Mouse (Mus musculus) C2C12 (cell line): ENCODE measurements around the gene Znrf3.

ENCODE experiments used
- CEBPB ChIP-seq: IDR thresholded peaks from one replicate; pipeline ENCODE4 v1.6.1; 2011; ENCODE audit warnings: low read depth, mild to moderate bottlenecking, control low read depth, moderate library complexity
- CTCF ChIP-seq: IDR thresholded peaks from one replicate; pipeline ENCODE4 v1.5.1; 2011; ENCODE audit not compliant: control insufficient read depth, insufficient read depth, insufficient read length
- MYOD1 ChIP-seq: IDR thresholded peaks from one replicate; pipeline ENCODE4 v1.6.1; 2011; ENCODE audit warnings: low read depth; ENCODE audit not compliant: control insufficient read depth, insufficient read length
- MYOG ChIP-seq: IDR thresholded peaks from one replicate; pipeline ENCODE4 v1.6.1; 2011; ENCODE audit not compliant: control insufficient read depth, insufficient read length; ENCODE audit errors: extremely low read depth

- TF ChIP-seq CTCF (no peak), CEBPB (peak; percentile 91), MYOG (no peak), MYOD1 (no peak)
Measured at GRCm38 (mm10) chr11:5380275-5380674, 64.4 kb downstream of the Znrf3 start.
